Mouse (Mus musculus): ENCODE measurements around the gene Wdr83os.

Gene Wdr83os

GRCm38 (mm10) chr8:85080532-85081215, at the start of gene Wdr83os:
Gene Wdr83os (plus strand): TSS chr8:85080740.
- in situ Hi-C loops (cut with MseI, MboI), result no loop called here

DNA sequence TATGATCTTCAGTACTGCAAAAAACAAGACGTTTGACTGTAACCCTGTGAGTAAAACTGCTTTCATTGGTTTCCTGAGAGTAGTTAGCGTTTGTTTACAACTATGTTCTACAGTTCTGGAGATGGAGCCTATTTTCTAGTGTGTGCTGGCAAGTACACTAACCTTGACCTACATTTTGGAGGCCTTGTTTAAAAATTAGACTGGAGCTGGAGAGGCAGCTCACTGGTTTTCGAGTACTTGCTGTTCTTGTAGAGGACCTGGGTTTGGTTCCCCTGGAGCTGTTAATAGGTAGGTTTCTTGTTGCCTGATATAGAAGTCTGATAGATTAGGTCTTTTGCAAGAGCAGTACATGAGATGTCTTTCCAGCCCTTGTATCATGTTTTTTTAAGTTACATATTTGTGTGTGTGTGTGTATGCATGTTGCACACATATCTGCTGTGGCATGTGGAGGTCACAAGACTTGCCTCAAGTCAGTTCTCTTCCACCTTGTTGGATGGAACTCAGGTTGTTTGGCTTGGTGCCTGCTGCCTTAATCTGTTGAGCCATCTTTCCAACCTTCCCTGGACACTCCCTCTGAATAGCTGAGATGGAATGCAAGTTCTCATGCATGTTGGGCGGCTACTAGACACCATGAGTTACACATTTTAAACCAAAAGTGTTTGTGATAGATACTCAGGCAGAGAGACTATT, 47.8 kb upstream of the Wdr83os start:
- in situ Hi-C loops (cut with MseI, MboI), result no loop called here

DNA sequence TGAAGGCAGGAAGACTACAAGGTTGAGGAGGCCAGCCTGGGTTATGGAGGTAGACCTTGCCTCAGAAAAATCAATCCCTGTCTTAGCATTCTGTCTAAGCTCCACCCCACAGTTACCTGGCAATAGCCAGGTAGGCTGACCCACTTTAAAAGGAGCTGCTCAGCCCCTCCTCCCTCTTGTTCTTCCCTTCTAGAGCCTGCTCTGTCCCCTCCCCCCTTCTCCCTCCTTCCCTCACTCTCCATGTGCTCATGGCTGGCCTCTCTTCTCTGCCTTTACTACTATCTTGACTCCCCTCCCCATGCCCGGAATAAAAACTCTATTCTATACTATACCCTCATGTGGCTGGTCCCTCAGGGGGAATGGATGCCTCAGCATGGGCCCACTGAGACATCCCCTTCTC, 46.7 kb upstream of the Wdr83os start:
- in situ Hi-C loops (cut with MseI, MboI), result no loop called here

- in situ Hi-C loops (cut with MseI, MboI), result no loop called here
Measured at GRCm38 (mm10) chr8:85034764-85035163, 45.8 kb upstream of the Wdr83os start.

GRCm38 (mm10) chr8:85035165-85035727, 45.3 kb upstream of the Wdr83os start:
- in situ Hi-C loops (cut with MseI, MboI), result no loop called here

GRCm38 (mm10) chr8:85035728-85036310, 44.7 kb upstream of the Wdr83os start:
- in situ Hi-C loops (cut with MseI, MboI), result no loop called here

DNA sequence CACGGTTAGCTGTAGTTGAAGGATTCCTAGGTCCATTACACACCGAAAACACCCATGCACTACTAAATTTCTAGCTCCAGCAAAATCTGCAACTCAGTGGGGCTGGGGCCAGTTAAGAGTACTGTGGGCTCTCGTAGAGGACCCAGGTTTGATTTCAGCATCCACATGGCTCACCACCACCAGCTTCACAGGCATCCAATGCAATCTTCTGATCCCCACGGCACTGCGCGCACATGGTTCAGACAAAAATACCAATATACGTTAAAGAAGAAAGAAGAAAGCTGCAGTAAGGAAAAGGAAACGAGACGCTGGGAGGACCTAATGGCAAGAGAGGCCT, 44.2 kb upstream of the Wdr83os start:
- in situ Hi-C loops (cut with MseI, MboI), result no loop called here

GRCm38 (mm10) chr8:85036718-85037365, 43.7 kb upstream of the Wdr83os start, which contains the start of gene Tnpo2:
Gene Tnpo2 (plus strand): TSS chr8:85036915.
- in situ Hi-C loops (cut with MseI, MboI), result no loop called here

DNA sequence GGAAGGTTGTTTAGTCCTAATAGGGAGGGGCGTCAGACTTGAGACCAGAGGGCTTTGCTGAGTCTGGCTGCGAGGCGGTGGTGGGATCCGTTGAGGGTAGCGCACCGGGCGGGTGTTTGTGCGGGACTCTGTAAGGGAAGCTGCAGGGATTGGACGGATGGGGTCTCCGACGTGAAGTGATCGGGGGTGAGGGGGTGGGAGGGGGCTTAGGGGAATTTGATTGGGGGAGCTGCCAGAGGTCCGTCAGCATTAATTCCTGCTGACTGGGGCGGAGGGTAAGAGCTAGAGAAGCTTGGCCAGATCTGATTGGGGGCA, 43.2 kb upstream of the Wdr83os start:
- in situ Hi-C loops (cut with MseI, MboI), result no loop called here

- in situ Hi-C loops (cut with MseI, MboI), result no loop called here
Measured at GRCm38 (mm10) chr8:85037681-85038531, 42.6 kb upstream of the Wdr83os start.

DNA sequence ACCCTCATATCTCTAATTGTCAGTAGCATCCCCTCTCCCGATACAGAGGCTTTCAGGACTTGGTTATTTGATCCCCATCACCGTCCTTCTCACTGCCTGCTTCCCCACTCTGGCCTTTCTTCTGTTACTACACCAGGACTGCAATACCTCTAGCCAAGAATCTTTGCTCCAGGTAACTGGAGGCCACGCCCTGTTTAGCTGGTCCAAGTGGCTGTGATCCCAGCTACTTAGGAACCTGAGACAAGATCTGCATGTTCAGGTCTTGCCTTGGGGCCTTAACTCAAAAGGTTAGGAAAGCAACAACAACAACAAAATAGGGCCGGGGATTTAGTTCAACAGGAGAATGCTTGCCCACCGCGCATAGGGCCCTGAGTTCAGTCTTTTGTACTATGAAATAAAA, 36.9 kb upstream of the Wdr83os start:
- in situ Hi-C loops (cut with MseI, MboI), result no loop called here

DNA sequence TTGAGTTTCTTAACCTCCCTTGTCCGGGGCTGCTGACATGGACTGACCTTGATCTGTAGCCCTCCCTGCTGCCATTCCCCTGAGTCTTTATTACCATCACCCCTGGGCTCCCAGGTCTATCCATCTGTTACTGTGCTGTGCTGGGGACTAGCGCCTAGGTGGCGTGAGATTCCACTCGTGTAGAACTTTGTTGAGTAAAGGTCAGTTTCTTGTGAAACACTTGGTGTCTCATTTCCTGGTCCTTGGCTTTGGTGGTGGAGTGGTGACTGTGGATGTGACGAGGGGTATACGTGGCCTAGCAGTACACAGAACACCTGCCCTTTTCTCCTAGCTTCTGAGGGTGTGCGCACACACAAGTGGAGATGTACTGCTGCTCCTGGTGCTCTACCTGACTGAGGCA, 23.2 kb upstream of the Wdr83os start:
- in situ Hi-C loops (cut with MseI, MboI), result no loop called here

GRCm38 (mm10) chr8:85059879-85060616, 20.5 kb upstream of the Wdr83os start, which contains the start of gene Fbxw9:
Gene Fbxw9 (plus strand): TSS chr8:85060055.
- in situ Hi-C loops (cut with MseI, MboI), result no loop called here

DNA sequence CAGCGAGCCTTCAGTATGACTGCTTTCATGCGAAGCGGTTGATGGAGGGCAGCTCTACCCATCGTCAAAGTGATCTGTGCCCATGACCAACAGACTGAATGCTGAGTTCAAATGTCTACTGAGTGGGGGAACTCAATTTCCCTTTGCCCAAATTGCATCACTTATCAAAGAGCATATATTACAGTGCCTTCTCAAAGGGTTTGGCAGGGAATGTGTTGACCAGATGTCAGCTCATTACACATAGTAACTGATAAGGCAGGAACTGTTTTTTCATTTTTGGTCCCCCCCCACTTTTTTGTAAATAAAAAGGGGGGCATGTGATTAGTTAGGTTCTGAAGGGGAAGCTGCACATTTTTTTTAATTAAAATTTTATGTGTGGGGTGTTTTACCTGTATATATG, 17.9 kb upstream of the Wdr83os start:
- in situ Hi-C loops (cut with MseI, MboI), result no loop called here

GRCm38 (mm10) chr8:85065213-85065612, 15.3 kb upstream of the Wdr83os start:
- in situ Hi-C loops (cut with MseI, MboI), result no loop called here

DNA sequence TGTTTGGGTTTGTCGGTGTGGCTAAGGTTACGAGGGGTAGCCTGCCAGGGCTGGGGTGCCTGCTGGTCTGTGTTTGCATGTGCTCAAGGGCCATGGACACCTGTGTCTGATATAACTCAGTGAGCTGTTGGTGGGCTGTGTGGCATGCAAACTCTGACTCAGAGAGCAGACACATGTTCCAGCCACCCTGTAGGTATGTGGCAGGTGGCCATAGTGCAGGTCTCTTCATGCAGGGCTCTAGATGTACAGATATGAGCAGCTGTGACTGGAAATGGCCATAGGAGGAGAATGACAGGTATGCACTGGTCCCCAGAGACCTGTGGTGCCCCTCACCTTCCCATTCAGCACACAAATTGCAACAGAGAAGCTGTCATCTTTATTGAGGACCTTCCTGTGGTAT, 13.4 kb upstream of the Wdr83os start:
- in situ Hi-C loops (cut with MseI, MboI), result no loop called here

- in situ Hi-C loops (cut with MseI, MboI), result no loop called here
Measured at GRCm38 (mm10) chr8:85067982-85068381, 12.6 kb upstream of the Wdr83os start, which contains the start of gene Gm5741. Gene Gm5741 (minus strand): TSS chr8:85067982.

DNA sequence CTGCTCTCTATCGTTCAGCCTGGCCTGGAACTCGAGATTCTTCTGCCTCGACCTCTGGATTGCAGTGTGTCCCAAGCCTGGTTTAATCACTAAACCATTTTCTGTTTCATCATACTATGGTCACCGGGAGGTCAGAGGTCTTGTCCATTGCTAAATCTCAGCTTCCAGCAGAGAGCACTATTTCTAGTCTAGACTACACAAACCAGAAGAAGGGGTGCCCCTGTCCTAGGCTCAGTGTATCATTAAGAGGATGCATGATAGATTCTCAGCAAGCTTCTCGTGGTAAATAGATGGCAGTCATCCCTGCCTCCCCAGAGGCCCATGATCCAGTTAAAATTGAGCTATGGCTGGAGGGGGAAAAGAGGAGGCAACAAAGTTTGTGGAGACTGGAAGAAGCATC, 9.5 kb upstream of the Wdr83os start:
- in situ Hi-C loops (cut with MseI, MboI), result no loop called here

DNA sequence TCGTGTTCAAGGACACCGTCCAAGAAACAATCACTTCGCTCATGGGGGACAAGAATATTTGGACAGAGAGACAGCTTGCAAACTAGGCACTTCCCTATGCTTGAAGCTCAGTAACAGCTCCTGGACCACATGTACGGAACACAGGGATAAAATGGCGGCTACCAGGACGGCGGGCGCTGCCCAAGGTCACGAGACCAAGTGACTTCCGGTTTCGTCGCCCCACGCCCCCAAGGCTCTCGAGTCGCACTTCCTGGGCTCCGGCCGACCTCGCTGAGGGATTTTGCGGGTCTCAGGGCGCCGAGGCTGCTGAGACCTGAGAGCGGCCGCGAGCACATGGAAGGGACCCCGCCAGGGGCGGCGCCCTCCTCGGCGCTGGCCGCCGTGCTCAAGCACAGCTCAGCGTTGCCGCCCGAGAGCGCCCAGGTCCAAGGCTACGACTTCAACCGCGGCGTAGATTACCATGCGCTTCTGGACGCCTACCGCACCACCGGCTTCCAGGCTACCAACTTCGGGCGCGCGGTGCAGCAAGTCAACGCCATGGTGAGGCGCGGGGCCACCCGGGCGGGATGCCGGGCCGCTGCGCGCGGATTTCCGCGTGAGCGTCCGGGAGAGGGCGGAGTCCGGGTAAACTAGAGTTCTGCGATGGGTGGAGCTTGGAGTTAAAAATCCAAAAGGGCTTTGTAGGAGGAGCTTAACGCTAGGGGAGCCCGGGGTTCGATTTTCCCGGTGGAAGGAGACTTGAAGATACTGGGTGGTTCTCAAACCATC, 8.8 kb upstream of the Wdr83os start, which contains the start of gene Dhps:
Gene Dhps (plus strand): TSS at position 244 of the 768 bp plus-strand sequence.
- in situ Hi-C loops (cut with MseI, MboI), result no loop called here
